Mouse (Mus musculus) hindbrain, embryonic 10.5 days (tissue): ENCODE data around the gene Pik3r6. TPM values are rescaled to one million over a fixed set of nuclear protein-coding genes. Genes with fewer than 3 reads are reported as not detected.
A peak's percentile ranks its signal among the peaks of the same experiment; 100 is the strongest.

Experiments used
- DNase-seq: peaks from one replicate; pipeline ENCODE4 v3.0.0-alpha.2; 2017; ENCODE audit warnings: low spot score
- H3K27ac ChIP-seq: fragments of 300-500 bp; sonication (generic); 2 replicates; pipeline ENCODE4 v1.5.1; 2016; ENCODE audit warnings: mild to moderate bottlenecking, moderate library complexity
- H3K27me3 ChIP-seq: fragments of 300-500 bp; sonication (generic); 2 replicates; pipeline ENCODE4 v1.6.1; 2016; ENCODE audit warnings: mild to moderate bottlenecking; ENCODE audit not compliant: poor library complexity, insufficient read depth, severe bottlenecking
- H3K36me3 ChIP-seq: fragments of 300-500 bp; sonication (generic); 2 replicates; pipeline ENCODE4 v1.6.1; 2016; ENCODE audit warnings: mild to moderate bottlenecking, moderate library complexity
- H3K4me1 ChIP-seq: fragments of 300-500 bp; sonication (generic); replicated peaks from 2 replicates; pipeline ENCODE4 v1.6.1; 2016; ENCODE audit warnings: mild to moderate bottlenecking
- H3K4me3 ChIP-seq: fragments of 300-500 bp; sonication (generic); 2 replicates; pipeline ENCODE4 v1.5.1; 2016; ENCODE audit warnings: mild to moderate bottlenecking, moderate library complexity
- H3K9me3 ChIP-seq: fragments of 300-500 bp; sonication (generic); 2 replicates; pipeline ENCODE4 v1.6.1; 2016; ENCODE audit warnings: mild to moderate bottlenecking, moderate library complexity
- WGBS: fragments of 180-500 bp; shearing (Covaris S2); methylation state at CpG from one replicate; pipeline ENCODE4 v1.1.7; 2016; 5-methylcytosine and 5-hydroxymethylcytosine counted together
- polyA plus RNA-seq: library from polyadenylated mRNA; unstranded; fragments of >200 nt; fragmentation: Nextera tagmentation; extraction: Ambion mirVana; gene quantifications from 2 replicates; pipeline ENCODE4 v1.2.1, GENCODE M21; 2016

Gene Pik3r6
- polyA plus RNA-seq, result 2.0 and 2.1 TPM in 2 replicates

DNA sequence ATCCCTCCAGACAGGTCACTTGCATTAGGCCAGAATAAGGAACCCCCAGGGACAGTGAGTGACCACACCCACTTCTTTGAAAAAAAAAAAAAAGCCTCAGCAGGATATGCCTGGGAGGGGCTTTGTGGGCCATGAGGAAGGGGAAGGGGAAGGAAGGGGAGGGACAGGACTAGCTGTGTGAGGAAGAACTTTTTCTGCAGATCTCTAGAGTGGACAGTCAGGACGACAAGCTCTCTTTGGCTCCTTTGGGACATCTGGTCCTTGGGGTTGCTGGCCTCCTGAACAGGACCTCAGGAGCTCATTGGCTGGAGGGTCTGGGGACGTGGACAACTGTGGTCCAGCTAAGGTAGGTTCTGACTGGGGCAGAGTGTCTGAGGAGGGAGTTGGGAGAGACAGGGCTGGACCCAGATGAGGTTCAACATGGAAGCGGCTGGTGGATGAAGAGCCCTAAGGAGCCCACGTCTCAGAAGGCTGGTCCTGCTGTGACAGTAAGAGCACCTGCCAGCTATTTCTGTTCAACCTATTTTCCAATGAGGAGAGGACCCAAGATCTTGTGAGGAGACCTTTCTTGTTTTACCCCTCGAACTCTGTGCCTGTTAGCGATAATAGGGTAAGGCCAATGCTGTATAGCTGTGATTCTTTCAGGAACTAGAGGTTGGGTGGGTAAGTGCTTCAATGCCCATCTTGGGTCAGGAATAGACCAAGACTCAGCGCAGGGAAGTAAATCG, at the start of gene Pik3r6:
TSS of gene Pik3r6 (plus strand) at position 118 of the 728 bp plus-strand sequence.
- H3K36me3 ChIP-seq, result no peaks in the 10 kb centered on the region
- H3K4me3 ChIP-seq, result no peak within 1 kb of the TSS
- H3K27me3 ChIP-seq, result no peaks in the 10 kb centered on the region
- WGBS, result 86% methylated on average over 8 of the region's 8 CpGs
- no peak for DNase-seq
- H3K27ac ChIP-seq, result 0 out of 2 replicates have a peak within 1 kb of the TSS, but pooled peaks have one; percentile 16
- peaks cover 10% of the 10 kb centered on the region for H3K4me1 ChIP-seq
- no peaks in the 10 kb centered on the region for H3K9me3 ChIP-seq

- Histone ChIP-seq H3K36me3 (no peaks in the 10 kb centered on the region), H3K4me3 (no peak overlapping the region), H3K4me1 (peaks cover 18% of the 10 kb centered on the region), H3K27ac (no peak overlapping the region), H3K27me3 (no peaks in the 10 kb centered on the region), H3K9me3 (no peaks in the 10 kb centered on the region)
- 79% methylated on average over 6 of the region's 6 CpGs for WGBS
- DNase-seq, result no peak
These were observed 49.5 kb upstream of the Pik3r6 start for GRCm38 (mm10) chr11:68453301-68453700.

DNA sequence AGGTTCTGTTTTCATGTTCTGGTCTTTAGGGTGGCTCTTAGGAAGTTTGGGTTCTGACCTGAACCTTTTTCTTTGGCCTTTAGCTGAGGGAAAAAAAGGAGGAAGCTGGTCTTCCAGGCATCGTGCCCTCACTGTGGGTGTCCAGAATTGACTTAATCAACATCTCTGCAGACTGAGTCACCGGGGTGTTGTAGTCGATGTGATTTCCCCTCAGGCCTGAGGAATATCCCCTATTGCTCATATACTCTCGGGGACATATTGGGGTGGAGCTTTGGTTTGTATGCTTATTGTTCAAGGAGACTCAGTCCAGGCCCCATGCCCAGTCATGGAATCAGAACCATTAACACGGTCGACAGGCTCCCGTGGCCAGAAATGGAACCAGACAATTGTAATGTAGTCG, 44.7 kb upstream of the Pik3r6 start:
- H3K9me3 ChIP-seq, result no peaks in the 10 kb centered on the region
- DNase-seq, result no peak
- H3K27ac ChIP-seq, result no peak overlapping the region
- H3K4me3 ChIP-seq, result no peak overlapping the region
- H3K27me3 ChIP-seq, result no peaks in the 10 kb centered on the region
- WGBS, result 77% methylated on average over 8 of the region's 8 CpGs
- H3K36me3 ChIP-seq, result no peaks in the 10 kb centered on the region
- no peaks in the 10 kb centered on the region for H3K4me1 ChIP-seq

DNA sequence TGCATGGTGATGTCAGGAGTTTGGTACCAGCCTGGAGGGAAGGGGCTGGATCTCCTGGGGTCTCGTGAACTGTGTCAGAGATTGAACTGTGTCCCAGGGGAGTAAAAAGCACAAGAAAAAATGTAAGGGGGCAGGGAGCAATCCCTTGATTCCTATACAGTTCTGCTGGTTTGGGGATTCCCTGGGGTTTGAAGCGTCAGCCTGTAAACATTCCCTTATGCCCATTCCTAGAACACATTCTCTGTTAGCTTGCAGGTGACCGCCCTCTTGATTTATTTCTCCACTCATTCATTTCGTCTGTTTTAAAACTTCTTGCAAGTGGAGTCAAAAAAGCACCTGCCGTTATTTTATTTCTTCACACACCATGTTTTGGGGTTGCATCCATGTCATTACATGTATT, 43.8 kb upstream of the Pik3r6 start:
- Histone ChIP-seq H3K27ac (no peak overlapping the region), H3K27me3 (no peaks in the 10 kb centered on the region), H3K4me1 (no peaks in the 10 kb centered on the region), H3K9me3 (no peaks in the 10 kb centered on the region), H3K36me3 (no peaks in the 10 kb centered on the region), H3K4me3 (no peak overlapping the region)
- no peak for DNase-seq
- WGBS, result 79% methylated on average over 5 of the region's 5 CpGs

GRCm38 (mm10) chr11:68459486-68459885, 43.3 kb upstream of the Pik3r6 start:
- H3K9me3 ChIP-seq, result no peaks in the 10 kb centered on the region

GRCm38 (mm10) chr11:68462716-68463115, 40.1 kb upstream of the Pik3r6 start:
- H3K4me3 ChIP-seq, result no peak overlapping the region
- WGBS, result 83% methylated on average over 3 of the region's 3 CpGs
- no peak for DNase-seq
- no peaks in the 10 kb centered on the region for H3K27me3 ChIP-seq
- no peaks in the 10 kb centered on the region for H3K4me1 ChIP-seq
- no peak overlapping the region for H3K27ac ChIP-seq
- H3K36me3 ChIP-seq, result no peaks in the 10 kb centered on the region
- H3K9me3 ChIP-seq, result no peaks in the 10 kb centered on the region

More at GRCm38 (mm10) chr11:68459486-68459885, 43.3 kb upstream of the Pik3r6 start:
- H3K27me3 ChIP-seq, result no peaks in the 10 kb centered on the region
- no peak for DNase-seq
- WGBS, result 93% methylated on average over 5 of the region's 5 CpGs
- H3K4me1 ChIP-seq, result no peaks in the 10 kb centered on the region
- no peak overlapping the region for H3K27ac ChIP-seq
- no peak overlapping the region for H3K4me3 ChIP-seq
- H3K36me3 ChIP-seq, result no peaks in the 10 kb centered on the region

- no peak overlapping the region for H3K27ac ChIP-seq
- peaks cover 6% of the 10 kb centered on the region for H3K4me1 ChIP-seq
- H3K9me3 ChIP-seq, result no peaks in the 10 kb centered on the region
- H3K36me3 ChIP-seq, result no peaks in the 10 kb centered on the region
- no peak overlapping the region for H3K4me3 ChIP-seq
- 86% methylated on average over 5 of the region's 5 CpGs for WGBS
- H3K27me3 ChIP-seq, result no peaks in the 10 kb centered on the region
- no peak for DNase-seq
These were observed 38.6 kb upstream of the Pik3r6 start for GRCm38 (mm10) chr11:68464260-68464659.

- Histone ChIP-seq H3K4me3 (no peak overlapping the region), H3K27ac (no peak overlapping the region), H3K4me1 (peaks cover 6% of the 10 kb centered on the region), H3K9me3 (no peaks in the 10 kb centered on the region), H3K36me3 (no peaks in the 10 kb centered on the region), H3K27me3 (no peaks in the 10 kb centered on the region)
- WGBS, result 81% methylated on average over 2 of the region's 2 CpGs
- no peak for DNase-seq
These were observed 37.7 kb upstream of the Pik3r6 start for GRCm38 (mm10) chr11:68465090-68465489.

DNA sequence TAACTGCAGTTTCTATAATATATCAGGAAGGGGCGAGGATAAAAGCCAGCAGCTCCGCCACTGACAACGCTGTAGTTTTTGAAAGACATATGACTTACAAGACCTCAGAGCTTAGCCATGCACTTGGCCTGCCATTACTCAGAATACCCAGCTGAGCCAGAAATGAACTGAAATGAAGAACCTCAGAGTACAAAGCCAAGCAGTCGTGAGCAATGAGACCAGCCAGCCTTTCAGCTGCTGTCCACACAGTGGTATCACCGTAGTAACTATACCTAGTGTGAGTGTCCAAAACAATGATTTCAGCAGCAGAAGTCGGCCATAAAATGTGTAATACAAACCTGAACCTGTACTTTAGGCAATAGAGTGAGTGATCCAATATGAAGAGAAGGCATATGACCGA, 35.4 kb upstream of the Pik3r6 start:
- Histone ChIP-seq H3K36me3 (no peaks in the 10 kb centered on the region), H3K9me3 (no peaks in the 10 kb centered on the region), H3K27me3 (no peaks in the 10 kb centered on the region), H3K4me1 (peaks cover 6% of the 10 kb centered on the region), H3K4me3 (no peak overlapping the region), H3K27ac (no peak overlapping the region)
- WGBS, result 84% methylated on average over 7 of the region's 7 CpGs
- DNase-seq, result no peak

DNA sequence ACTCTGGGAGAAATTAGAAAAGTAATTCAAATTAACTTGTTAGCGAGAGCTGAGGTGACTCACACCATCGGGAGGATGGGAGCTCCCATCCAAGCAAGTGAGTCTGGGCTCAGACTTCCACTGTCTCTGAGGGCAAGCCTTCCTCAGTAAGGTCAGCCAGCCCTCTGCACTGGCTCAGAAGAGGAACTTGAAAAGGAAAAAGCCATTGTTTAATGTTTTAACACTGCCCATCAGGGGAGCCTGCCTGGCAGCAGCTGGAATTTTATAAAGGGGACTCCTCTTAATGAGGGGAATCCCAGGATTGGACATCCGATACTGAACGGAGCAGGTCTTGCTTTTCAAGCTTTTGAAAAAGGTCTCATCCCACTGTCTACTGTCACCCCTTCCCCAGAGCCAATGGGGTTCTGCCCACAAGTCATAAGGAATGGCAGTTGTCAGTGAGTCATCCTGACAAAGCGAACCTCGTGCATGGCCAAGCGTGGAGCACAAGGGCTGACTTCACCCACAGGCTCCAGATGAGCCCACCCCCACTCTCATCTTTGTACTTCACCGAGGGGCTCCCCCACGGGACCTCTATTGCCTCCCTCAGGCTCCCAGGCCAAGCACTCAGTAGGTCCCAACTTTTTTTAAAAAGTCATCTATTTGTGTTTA, 34.7 kb upstream of the Pik3r6 start:
- no peaks in the 10 kb centered on the region for H3K9me3 ChIP-seq
- no peak overlapping the region for H3K27ac ChIP-seq
- H3K4me1 ChIP-seq, result peaks cover 6% of the 10 kb centered on the region
- WGBS, result 51% methylated on average over 9 of the region's 9 CpGs
- no peak for DNase-seq
- H3K4me3 ChIP-seq, result no peak overlapping the region
- no peaks in the 10 kb centered on the region for H3K36me3 ChIP-seq
- H3K27me3 ChIP-seq, result no peaks in the 10 kb centered on the region

GRCm38 (mm10) chr11:68468886-68469285, 33.9 kb upstream of the Pik3r6 start:
- Histone ChIP-seq H3K27ac (no peak overlapping the region), H3K4me1 (peaks cover 6% of the 10 kb centered on the region), H3K9me3 (no peaks in the 10 kb centered on the region), H3K4me3 (no peak overlapping the region), H3K27me3 (no peaks in the 10 kb centered on the region), H3K36me3 (no peaks in the 10 kb centered on the region)
- WGBS, result 85% methylated on average over 4 of the region's 4 CpGs
- DNase-seq, result no peak

DNA sequence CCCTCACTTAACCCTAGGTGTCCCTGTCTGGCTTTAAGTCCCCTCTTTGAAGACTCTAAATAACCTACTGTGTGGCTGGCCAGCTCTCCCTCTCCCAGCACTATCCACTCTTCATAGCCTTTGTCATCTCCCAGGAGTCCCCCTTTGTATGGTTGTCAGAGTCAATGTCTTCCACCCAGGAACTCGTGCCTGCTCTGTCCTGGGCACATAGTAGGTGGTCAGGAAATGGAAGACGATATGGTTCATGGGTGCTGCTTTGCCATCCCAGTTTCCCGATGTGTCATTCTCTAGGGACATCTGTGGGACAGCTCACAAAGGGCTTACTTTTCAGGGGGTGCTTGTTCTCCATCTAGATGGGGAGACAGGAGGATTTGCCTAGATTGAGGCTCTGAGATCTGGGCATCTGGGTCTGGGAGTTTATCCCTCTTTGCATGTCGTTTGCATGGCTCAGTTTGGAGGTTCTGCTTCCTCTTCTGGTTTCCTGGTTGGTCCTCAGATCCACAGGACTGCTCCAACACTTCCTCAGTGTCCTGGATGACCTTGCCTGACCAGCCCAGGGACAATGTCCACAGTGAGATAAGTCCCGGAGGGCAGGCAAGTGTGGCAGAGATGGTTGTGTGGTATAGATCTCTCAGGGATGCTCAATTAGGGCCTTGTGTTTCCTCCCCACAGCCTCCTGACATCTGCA, 30.5 kb upstream of the Pik3r6 start:
- 79% methylated on average over 5 of the region's 5 CpGs for WGBS
- Histone ChIP-seq H3K4me3 (no peak overlapping the region), H3K36me3 (no peaks in the 10 kb centered on the region), H3K4me1 (peaks cover 6% of the 10 kb centered on the region), H3K27ac (no peak overlapping the region), H3K9me3 (no peaks in the 10 kb centered on the region), H3K27me3 (no peaks in the 10 kb centered on the region)
- no peak for DNase-seq

- Histone ChIP-seq H3K27ac (no peak overlapping the region), H3K27me3 (no peaks in the 10 kb centered on the region), H3K4me3 (no peak overlapping the region), H3K36me3 (no peaks in the 10 kb centered on the region), H3K9me3 (no peaks in the 10 kb centered on the region), H3K4me1 (no peaks in the 10 kb centered on the region)
- 85% methylated on average over 6 of the region's 6 CpGs for WGBS
- DNase-seq, result no peak
These were observed 28.2 kb upstream of the Pik3r6 start for GRCm38 (mm10) chr11:68474600-68474999.
